Mouse (Mus musculus): ENCODE measurements around the gene Nrn1. TPM values are rescaled to one million over a fixed set of nuclear protein-coding genes. Genes with fewer than 3 reads are reported as not detected.
A peak's percentile ranks its signal among the peaks of the same experiment; 100 is the strongest.

Nrn1 gene
- polyA plus RNA-seq, 1 experiment from 2014 or later = 13.7 TPM

DNA sequence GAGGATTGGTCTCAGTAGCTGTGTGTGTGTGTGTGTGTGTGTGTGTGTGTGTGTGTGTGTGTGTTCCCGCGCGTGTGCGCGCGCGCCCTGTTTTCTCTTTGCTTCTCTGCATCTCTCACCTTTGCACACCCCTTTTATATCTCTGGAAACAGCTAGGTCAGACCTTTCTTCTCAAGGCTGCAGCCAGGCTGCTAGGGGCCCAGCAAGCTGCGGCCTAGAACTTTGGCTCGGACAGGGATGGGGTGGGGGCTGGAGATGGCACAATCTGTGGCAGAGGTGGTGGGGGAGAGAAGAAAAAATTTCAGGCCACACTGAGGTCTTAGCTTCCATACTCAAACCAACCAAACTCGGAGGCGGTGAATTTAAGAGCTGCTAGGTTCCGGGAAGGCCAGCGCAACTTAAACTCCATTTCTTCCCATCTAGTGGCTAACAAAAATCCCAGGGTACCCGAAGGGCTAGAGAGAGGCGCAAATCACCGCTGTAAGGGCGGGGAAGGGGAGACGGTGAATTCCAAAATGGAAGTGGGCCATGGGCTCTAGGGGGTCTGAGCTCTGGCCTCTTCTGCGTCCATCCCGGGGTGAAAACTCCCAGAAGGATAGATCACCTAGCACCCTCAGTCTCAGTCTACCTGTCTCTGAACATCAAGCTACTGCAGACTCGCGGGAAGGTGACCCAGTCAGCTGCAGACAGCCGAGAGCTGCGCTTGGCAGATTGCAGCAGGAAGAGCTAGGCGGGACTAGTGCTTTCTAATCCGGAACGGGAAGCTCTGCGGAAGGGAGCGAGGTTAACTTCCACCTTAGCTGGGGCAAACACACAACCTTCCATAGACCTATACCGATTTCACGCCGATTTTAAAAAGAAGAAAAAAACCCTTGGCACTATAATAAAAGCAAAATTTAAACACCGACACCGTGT is 3.7 kb downstream of the Nrn1 start:
- WGBS = 1% methylated on average over 34 of the region's 34 CpGs
- Histone ChIP-seq H3K27ac (replicated peaks) (peak overlapping the region; percentile 75), H3K36me3 (no peaks in the 10 kb centered on the region), H3K4me1 (peaks cover 59% of the 10 kb centered on the region), H3K4me3 (peak overlapping the region; percentile 58), H3K27me3 (ENCODE audit: low read depth, poor library complexity, severe bottlenecking) (peaks cover 97% of the 10 kb centered on the region), H3K9me3 (replicated peaks) (no peaks in the 10 kb centered on the region)
- peak; percentile 55 for DNase-seq (ENCODE audit: low spot score)

DNA sequence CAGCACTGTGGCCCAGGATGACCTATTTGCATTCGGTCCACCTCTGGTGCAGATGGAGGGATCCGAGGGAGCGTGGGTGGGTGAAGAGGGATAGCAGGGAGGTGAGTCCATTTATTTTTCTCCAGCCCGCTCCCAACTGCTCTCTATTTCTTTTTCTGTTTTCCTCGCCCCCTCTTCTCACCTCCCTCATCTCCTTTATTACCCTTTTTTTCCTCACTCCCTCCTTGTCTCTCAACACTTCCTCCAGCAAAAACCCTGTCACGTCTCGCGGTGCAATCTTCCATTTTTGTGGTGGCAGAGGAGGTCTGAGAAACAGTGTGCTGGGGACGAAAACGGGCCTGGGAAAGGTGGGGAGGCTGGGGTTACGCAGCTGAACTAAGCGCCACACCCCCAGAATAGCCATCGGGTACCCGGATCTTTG is 4.6 kb downstream of the Nrn1 start:
- WGBS = 2% methylated on average over 14 of the region's 14 CpGs
- no peak for DNase-seq (ENCODE audit: low spot score)
- peak overlapping the region; percentile 75 for H3K27ac ChIP-seq (replicated peaks)
- peak overlapping the region; percentile 52 for H3K4me3 ChIP-seq
- H3K9me3 ChIP-seq (replicated peaks) = no peaks in the 10 kb centered on the region
- H3K4me1 ChIP-seq = peaks cover 51% of the 10 kb centered on the region
- H3K27me3 ChIP-seq (ENCODE audit: low read depth, poor library complexity, severe bottlenecking) = peaks cover 100% of the 10 kb centered on the region
- no peaks in the 10 kb centered on the region for H3K36me3 ChIP-seq

DNA sequence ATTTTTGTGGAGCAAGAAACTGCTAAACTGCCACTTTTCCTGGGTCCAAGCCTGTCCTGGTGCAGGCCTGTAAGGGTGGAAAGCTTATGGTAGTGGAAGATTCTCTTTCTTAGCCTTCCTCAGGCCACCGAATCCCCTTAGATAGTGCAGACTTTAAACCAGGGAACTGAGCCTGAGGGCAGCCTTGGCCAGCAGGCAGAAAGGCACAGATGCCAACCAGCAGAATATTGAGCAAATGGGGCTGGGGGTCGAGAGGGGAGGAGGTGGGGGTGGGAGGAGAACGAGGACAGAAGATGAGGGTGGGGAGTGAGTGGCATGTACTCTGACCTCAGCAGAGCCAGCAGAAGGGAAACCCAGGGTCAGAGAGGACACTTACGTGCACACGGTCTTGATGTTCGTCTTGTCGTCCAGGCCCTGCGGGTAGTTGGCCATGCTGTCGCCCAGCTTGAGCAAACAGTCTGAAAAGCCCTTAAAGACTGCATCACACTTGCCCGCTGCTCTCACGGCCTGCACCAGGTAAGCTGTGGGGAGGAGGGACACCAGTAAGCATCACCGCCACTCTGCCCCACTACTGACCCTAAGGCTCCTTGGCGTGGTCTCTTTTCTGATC is 5.1 kb downstream of the Nrn1 start:
- peaks cover 100% of the 10 kb centered on the region for H3K27me3 ChIP-seq (ENCODE audit: low read depth, poor library complexity, severe bottlenecking)
- no peaks in the 10 kb centered on the region for H3K36me3 ChIP-seq
- peaks cover 50% of the 10 kb centered on the region for H3K4me1 ChIP-seq
- no peaks in the 10 kb centered on the region for H3K9me3 ChIP-seq (replicated peaks)
- 1% methylated on average over 13 of the region's 13 CpGs for WGBS
- peak overlapping the region; percentile 75 for H3K27ac ChIP-seq (replicated peaks)
- peak overlapping the region; percentile 52 for H3K4me3 ChIP-seq
- DNase-seq (ENCODE audit: low spot score) = peak; percentile 43

DNA sequence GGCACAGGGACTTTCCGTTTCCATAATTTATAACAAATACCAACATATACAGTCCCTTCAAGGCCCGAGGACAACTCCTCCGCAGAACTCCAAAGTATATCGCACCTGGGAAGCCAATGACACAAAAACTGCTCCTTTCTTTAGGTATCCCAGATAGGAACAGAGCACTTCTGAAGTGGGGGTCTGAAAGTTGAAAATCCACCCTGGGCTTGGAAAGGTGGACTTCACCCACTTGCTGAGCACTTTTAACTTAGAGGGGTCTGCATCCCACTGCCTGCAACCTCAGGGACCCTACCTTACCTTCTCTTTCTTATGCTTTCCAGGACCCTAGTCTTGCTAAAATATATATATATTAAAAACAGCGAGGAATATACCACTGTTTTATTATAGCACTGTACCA is 6.4 kb downstream of the Nrn1 start:
- H3K4me3 ChIP-seq = peak overlapping the region; percentile 52
- no peaks in the 10 kb centered on the region for H3K9me3 ChIP-seq (replicated peaks)

DNA sequence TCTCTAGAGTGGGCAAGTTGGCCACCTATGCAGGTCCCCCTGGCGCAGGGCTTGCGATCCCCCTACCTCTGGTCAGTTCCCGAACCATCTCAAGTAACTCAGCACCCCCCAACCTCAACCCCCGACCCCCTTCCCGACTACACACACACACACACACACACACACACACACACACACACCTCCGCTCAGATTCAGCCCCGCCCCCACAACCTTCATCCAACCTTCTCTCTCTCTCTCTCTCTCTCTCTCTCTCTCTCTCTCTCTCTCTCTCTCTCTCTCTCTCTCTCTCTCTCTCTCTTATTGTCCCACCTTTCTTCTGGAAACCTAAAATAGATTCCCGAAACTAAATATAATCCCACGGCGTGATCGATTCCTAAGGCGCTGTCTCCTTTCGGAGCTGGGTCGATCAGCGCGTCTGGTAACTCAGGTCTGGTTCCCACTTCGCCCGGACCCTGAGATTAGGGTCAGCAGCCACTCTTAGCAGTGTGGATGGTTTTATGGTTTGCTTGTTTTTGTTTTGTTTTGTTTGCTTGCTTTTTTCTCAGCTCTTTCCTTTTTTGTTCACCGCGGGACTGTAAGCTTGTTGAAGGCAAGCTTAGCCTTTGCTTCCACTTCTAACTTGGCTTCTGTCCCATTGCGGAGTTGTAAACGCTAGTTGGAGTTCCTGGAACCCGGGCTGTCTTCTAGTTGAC is 7.0 kb downstream of the Nrn1 start:
- Histone ChIP-seq H3K27me3 (ENCODE audit: low read depth, poor library complexity, severe bottlenecking) (peaks cover 100% of the 10 kb centered on the region), H3K9me3 (replicated peaks) (no peaks in the 10 kb centered on the region), H3K4me3 (peak overlapping the region; percentile 52), H3K36me3 (no peaks in the 10 kb centered on the region), H3K27ac (replicated peaks) (peak overlapping the region; percentile 85), H3K4me1 (peaks cover 59% of the 10 kb centered on the region)
- peak; percentile 28 for DNase-seq (ENCODE audit: low spot score)
- WGBS = under 1% methylated on average over 23 of the region's 23 CpGs

More for the DNA sequence above, 6.4 kb downstream of the Nrn1 start:
- Histone ChIP-seq H3K4me1 (peaks cover 53% of the 10 kb centered on the region), H3K27ac (replicated peaks) (peak overlapping the region; percentile 85), H3K27me3 (ENCODE audit: low read depth, poor library complexity, severe bottlenecking) (peaks cover 100% of the 10 kb centered on the region), H3K36me3 (no peaks in the 10 kb centered on the region)
- 7% methylated on average over 5 of the region's 5 CpGs for WGBS
- no peak for DNase-seq (ENCODE audit: low spot score)

DNA sequence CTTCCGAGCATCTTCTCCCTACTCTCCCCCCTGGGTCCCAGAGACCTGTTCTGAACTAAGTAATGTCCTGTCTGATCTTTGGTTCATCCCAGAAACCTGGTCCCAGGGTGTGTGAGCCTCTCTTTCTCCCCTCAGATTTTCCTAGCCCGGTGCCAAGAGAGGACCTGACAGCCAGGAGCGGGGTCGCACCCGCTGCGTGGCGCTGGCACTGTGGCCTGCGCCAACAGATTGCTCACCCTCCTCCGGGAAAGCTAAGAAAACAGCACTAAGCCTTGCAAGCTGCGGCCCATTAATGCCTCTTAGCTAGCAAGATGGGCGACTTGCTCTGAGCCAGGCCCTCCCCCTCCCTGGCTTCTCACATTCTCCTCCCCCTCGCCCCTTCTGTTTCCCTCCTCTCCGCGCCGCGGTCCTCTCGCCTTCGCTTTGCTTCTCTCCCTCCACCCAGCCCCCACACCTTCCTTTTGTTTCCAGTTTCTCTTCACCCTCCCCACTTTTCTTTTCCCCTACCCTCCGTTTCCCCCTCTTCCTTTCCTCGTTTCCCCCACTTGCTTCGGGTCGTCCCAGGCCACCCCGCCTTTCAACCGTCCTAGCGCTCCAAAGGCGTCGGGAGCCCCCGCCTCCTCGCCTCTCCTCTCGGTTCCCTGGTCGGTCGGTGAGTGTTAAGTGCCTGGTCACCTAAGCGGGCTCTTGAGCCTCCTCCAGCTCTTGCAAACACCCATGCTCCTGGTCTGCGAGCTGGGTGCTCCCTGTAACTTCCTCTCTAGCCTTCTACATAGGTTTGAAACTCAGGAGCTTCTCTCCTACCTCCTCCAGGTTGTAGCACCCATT is 7.8 kb downstream of the Nrn1 start:
- Histone ChIP-seq H3K4me3 (peak overlapping the region; percentile 52), H3K9me3 (replicated peaks) (no peaks in the 10 kb centered on the region), H3K36me3 (no peaks in the 10 kb centered on the region), H3K4me1 (peaks cover 63% of the 10 kb centered on the region), H3K27me3 (ENCODE audit: low read depth, poor library complexity, severe bottlenecking) (peaks cover 100% of the 10 kb centered on the region), H3K27ac (replicated peaks) (peak overlapping the region; percentile 85)
- under 1% methylated on average over 34 of the region's 34 CpGs for WGBS
- peak; percentile 68 for DNase-seq (ENCODE audit: low spot score)

DNA sequence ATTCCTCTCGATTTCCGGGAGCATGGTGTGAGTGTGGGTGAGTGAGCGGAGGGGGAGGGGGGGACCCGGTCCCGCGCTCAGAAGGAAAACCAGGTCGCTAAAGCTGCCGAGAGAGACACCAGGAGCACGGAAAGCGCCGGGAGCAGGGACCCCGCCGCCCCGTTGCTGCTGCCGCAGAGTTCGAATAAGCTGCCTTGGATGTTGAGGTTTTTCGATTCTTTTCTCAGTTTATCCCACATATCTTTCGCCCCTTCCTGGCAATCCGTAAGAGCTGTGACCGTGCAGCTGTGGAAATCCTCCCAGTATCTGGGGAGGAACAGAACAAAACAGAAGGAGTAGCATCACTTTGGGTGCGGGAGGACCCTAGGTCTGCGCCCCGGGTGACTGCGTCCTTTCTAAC is 8.4 kb downstream of the Nrn1 start:
- DNase-seq (ENCODE audit: low spot score) = peak; percentile 55
- WGBS = under 1% methylated on average over 24 of the region's 24 CpGs
- Histone ChIP-seq H3K36me3 (no peaks in the 10 kb centered on the region), H3K4me1 (peaks cover 57% of the 10 kb centered on the region), H3K9me3 (replicated peaks) (no peaks in the 10 kb centered on the region), H3K4me3 (peak overlapping the region; percentile 52), H3K27ac (replicated peaks) (peak overlapping the region; percentile 85), H3K27me3 (ENCODE audit: low read depth, poor library complexity, severe bottlenecking) (peaks cover 100% of the 10 kb centered on the region)

DNA sequence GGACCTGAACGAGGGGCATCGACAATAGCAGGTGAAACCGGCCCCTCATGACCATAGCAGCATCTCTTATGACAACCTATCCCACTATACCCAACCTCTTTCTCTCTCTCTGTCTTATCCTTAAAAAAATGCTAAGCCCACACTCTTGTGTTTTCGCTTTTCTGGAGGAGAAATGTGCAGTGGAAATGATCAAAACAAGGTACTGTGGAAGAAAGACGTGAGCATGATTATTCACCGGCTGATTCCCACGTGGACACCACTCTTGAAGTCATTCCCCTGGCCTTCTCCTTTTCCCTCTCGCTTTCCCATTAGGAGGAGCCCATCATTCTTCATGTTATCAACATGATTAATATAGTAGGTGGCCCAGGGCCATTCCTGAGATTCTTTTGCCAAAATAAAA is 9.1 kb downstream of the Nrn1 start:
- 1% methylated on average over 8 of the region's 8 CpGs for whole genome bisulfite sequencing
- peak overlapping the region; percentile 52; the same call in 1 of the 2 replicates for H3K4me3 ChIP-seq
- no peaks in the 10 kb centered on the region for H3K36me3 ChIP-seq
- H3K27ac ChIP-seq (replicated peaks) = no peak overlapping the region
- DNase-seq (ENCODE audit: low spot score) = peak; percentile 13
- peaks cover 100% of the 10 kb centered on the region for H3K27me3 ChIP-seq (ENCODE audit: low read depth, poor library complexity, severe bottlenecking)
- peaks cover 51% of the 10 kb centered on the region for H3K4me1 ChIP-seq
- H3K9me3 ChIP-seq (replicated peaks) = no peaks in the 10 kb centered on the region

DNA sequence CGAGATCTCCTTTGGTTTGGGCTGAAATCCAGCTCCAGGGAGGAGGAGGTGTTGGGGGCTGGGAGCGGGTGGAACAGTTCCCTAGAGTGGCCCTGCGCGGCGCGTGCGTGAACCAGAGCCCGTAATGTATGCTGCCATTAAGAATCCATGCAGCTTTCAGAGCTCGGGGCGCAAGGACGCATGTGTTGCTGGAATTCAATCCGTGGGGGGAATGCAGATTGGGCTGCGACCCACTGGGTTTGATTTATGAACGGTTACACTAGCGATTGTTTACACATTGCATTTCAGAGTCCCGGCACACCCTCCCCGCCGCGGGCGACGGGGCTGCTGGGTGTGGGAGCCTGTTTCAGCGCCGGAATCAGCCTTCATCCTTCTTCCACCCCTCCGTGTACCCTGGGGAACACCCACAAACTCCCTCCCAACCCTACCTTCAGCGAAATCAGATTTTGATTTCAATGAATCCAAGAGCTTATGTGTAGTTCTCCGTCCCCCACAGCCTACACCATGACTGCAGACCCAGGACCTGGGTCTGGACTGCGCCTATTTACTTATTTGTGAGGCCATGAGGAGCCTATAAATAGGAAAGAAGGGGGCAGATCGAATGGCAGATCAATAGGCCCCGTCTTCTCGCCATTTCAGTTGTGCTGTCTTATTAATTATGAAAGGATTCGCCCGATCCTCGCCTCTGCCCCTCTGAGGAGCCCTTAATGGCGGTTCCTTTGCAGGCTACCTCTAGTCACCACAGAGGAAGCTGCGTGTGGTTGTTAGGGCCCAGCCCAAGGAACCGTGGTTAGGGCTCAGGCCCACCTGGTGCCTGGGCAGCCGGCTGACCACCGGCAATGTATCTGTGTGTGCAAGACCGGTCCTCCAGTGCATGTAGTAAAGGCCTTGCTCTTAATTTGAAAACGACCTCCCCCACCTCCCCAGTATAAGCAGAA is 10.1 kb downstream of the Nrn1 start:
- Histone ChIP-seq H3K9me3 (replicated peaks) (no peaks in the 10 kb centered on the region), H3K4me1 (peaks cover 47% of the 10 kb centered on the region), H3K27me3 (ENCODE audit: low read depth, poor library complexity, severe bottlenecking) (peaks cover 96% of the 10 kb centered on the region), H3K4me3 (peak overlapping the region; percentile 42), H3K27ac (replicated peaks) (peak overlapping the region; percentile 59; the same call in 1 of the 2 replicates), H3K36me3 (no peaks in the 10 kb centered on the region)
- DNase-seq (ENCODE audit: low spot score) = peak; percentile 63
- WGBS = under 1% methylated on average over 40 of the region's 40 CpGs

DNA sequence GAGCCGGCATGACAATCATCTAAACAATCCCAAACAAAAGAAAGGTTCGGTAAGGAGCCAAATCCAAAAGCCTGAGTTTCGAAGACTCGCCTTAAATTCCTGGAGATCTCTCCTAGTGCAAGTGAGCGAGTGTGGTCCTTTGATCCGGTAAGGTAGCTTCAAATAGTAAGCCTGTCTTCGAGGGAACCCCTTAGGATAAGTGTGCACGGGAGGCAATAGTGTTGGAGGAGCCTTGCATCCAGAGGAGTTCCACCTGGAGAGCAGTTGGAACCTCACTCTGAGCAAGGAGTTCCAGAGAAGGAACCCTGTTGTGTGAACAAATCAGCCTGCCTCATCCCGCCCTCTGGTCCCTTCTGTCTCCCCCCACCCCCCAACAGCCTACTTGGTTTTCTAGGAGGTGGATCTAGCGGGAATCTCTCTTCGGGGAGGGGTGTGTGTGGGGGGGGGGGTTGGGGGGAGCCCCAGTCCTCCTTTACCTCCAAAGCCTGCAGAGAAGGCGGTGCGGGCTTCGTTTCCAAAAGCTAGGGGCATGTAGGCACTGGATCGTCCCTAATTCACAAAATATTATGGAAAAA is 11.1 kb downstream of the Nrn1 start:
- Histone ChIP-seq H3K4me1 (peaks cover 46% of the 10 kb centered on the region), H3K4me3 (0 out of 2 replicates have a peak overlapping the region, but pooled peaks have one; percentile 9), H3K9me3 (replicated peaks) (no peaks in the 10 kb centered on the region), H3K36me3 (no peaks in the 10 kb centered on the region), H3K27me3 (ENCODE audit: low read depth, poor library complexity, severe bottlenecking) (peaks cover 86% of the 10 kb centered on the region), H3K27ac (replicated peaks) (peak overlapping the region; percentile 52; the same call in 1 of the 2 replicates)
- 1% methylated on average over 15 of the region's 15 CpGs for WGBS
- DNase-seq (ENCODE audit: low spot score) = peak; percentile 32

DNA sequence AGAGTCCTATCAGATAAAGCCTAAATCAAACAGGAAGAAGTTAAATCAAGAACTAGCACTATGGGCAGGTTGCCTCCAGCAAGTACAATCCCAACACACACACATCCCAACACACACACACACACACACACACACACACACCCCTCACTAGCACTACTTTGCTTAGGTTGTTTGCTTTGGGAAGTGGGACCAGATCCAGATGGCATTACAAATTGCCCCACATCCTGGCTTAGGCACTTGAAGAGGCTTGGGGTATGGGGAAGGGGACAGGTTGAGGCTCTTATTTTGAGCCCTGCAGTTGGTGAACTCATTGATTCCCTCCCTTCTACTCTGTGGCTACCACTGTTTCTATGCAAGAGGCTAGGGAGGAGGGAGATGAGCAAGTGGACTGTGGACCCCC is 12.6 kb downstream of the Nrn1 start:
- Histone ChIP-seq H3K27ac (replicated peaks) (no peak overlapping the region), H3K36me3 (no peaks in the 10 kb centered on the region), H3K27me3 (ENCODE audit: low read depth, poor library complexity, severe bottlenecking) (peaks cover 71% of the 10 kb centered on the region), H3K4me1 (peaks cover 39% of the 10 kb centered on the region), H3K9me3 (replicated peaks) (no peaks in the 10 kb centered on the region), H3K4me3 (no peak overlapping the region)
- no peak for DNase-seq (ENCODE audit: low spot score)

All from midbrain, embryonic 10.5 days (tissue).